Mouse (Mus musculus) limb, embryonic 10.5 days (tissue): Measurements from ENCODE around the gene Adipoq. TPM values are rescaled to one million over a fixed set of nuclear protein-coding genes. Genes with fewer than 3 reads are reported as not detected.
A peak's percentile ranks its signal among the peaks of the same experiment; 100 is the strongest.

Source experiments
- DNase-seq: peaks from one replicate; pipeline ENCODE4 v3.0.0-alpha.2; 2017; ENCODE audit warnings: low spot score
- H3K27ac ChIP-seq: fragments of 300-500 bp; sonication (generic); 2 replicates; pipeline ENCODE4 v1.5.1; 2016; ENCODE audit warnings: mild to moderate bottlenecking
- H3K27me3 ChIP-seq: fragments of 300-500 bp; sonication (generic); 2 replicates; pipeline ENCODE4 v1.6.1; 2016; ENCODE audit warnings: low read depth, mild to moderate bottlenecking; ENCODE audit not compliant: poor library complexity, severe bottlenecking
- H3K36me3 ChIP-seq: fragments of 300-500 bp; sonication (generic); 2 replicates; pipeline ENCODE4 v1.6.1; 2016; ENCODE audit warnings: mild to moderate bottlenecking, moderate library complexity
- H3K4me1 ChIP-seq: fragments of 300-500 bp; sonication (generic); 2 replicates; pipeline ENCODE4 v1.6.1; 2016
- H3K4me3 ChIP-seq: fragments of 300-500 bp; sonication (generic); 2 replicates; pipeline ENCODE4 v1.5.1; 2016; ENCODE audit warnings: mild to moderate bottlenecking, moderate library complexity
- H3K9me3 ChIP-seq: fragments of 300-500 bp; sonication (generic); replicated peaks from 2 replicates; pipeline ENCODE4 v1.6.1; 2016; ENCODE audit warnings: mild to moderate bottlenecking
- WGBS: fragments of 180-500 bp; shearing (Covaris S2); methylation state at CpG from one replicate; pipeline ENCODE4 v1.1.7; 2016; 5-methylcytosine and 5-hydroxymethylcytosine counted together
- polyA plus RNA-seq: library from polyadenylated mRNA; unstranded; fragments of >200 nt; fragmentation: Nextera tagmentation; extraction: Ambion mirVana; gene quantifications from 2 replicates; pipeline ENCODE4 v1.2.1, GENCODE M21; 2016

Gene Adipoq
- polyA plus RNA-seq, 1 experiment from 2014 or later, result not detected

- 93% methylated on average over 13 of the region's 13 CpGs for WGBS
- no peak for DNase-seq
Observed at GRCm38 (mm10) chr16:23157013-23157412, 10.7 kb downstream of the Adipoq start.

GRCm38 (mm10) chr16:23158292-23158691 is 12.0 kb downstream of the Adipoq start:
- no peaks in the 10 kb centered on the region for H3K4me1 ChIP-seq
- no peaks in the 10 kb centered on the region for H3K36me3 ChIP-seq
- no peaks in the 10 kb centered on the region for H3K27me3 ChIP-seq
- WGBS, result 93% methylated on average over 7 of the region's 7 CpGs
- no peak overlapping the region for H3K27ac ChIP-seq
- no peak overlapping the region for H3K4me3 ChIP-seq
- H3K9me3 ChIP-seq, result no peaks in the 10 kb centered on the region
- no peak for DNase-seq

More at GRCm38 (mm10) chr16:23157013-23157412, 10.7 kb downstream of the Adipoq start:
- Histone ChIP-seq H3K36me3 (no peaks in the 10 kb centered on the region), H3K27me3 (no peaks in the 10 kb centered on the region), H3K9me3 (no peaks in the 10 kb centered on the region), H3K4me1 (no peaks in the 10 kb centered on the region), H3K27ac (no peak overlapping the region), H3K4me3 (no peak overlapping the region)

- H3K27ac ChIP-seq, result no peak overlapping the region
- no peak overlapping the region for H3K4me3 ChIP-seq
- no peak for DNase-seq
- no peaks in the 10 kb centered on the region for H3K9me3 ChIP-seq
- no peaks in the 10 kb centered on the region for H3K27me3 ChIP-seq
- H3K36me3 ChIP-seq, result no peaks in the 10 kb centered on the region
- 72% methylated on average over 2 of the region's 2 CpGs for WGBS
- no peaks in the 10 kb centered on the region for H3K4me1 ChIP-seq
Observed at GRCm38 (mm10) chr16:23158957-23159356, 12.6 kb downstream of the Adipoq start.

GRCm38 (mm10) chr16:23159749-23160148 is 13.4 kb downstream of the Adipoq start:
- Histone ChIP-seq H3K27ac (no peak overlapping the region), H3K9me3 (no peaks in the 10 kb centered on the region), H3K36me3 (no peaks in the 10 kb centered on the region), H3K27me3 (no peaks in the 10 kb centered on the region), H3K4me1 (no peaks in the 10 kb centered on the region), H3K4me3 (no peak overlapping the region)
- WGBS, result 75% methylated on average over 2 of the region's 2 CpGs
- no peak for DNase-seq

DNA sequence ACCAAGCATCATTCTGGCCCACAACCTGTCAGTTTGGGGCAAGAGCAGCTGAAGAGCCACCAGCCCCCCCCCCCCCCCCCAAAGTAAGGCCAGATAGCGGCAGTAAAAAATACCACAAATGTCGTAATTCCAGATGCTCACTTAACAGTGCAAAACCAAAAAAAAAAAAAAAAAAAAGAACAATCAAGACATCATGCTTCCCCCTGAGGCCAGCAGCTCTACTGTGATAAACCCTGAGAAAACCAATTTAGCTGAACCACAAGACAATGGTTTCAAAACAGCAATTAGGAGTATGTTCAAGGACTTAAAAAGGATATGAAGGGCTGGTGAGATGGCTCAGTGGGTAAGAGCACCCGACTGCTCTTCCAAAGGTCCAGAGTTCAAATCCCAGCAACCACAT is 15.8 kb downstream of the Adipoq start:
- Histone ChIP-seq H3K4me3 (no peak overlapping the region), H3K9me3 (no peaks in the 10 kb centered on the region), H3K4me1 (no peaks in the 10 kb centered on the region), H3K27me3 (no peaks in the 10 kb centered on the region), H3K27ac (no peak overlapping the region), H3K36me3 (no peaks in the 10 kb centered on the region)
- no peak for DNase-seq
- 92% methylated on average over 3 of the region's 3 CpGs for WGBS

DNA sequence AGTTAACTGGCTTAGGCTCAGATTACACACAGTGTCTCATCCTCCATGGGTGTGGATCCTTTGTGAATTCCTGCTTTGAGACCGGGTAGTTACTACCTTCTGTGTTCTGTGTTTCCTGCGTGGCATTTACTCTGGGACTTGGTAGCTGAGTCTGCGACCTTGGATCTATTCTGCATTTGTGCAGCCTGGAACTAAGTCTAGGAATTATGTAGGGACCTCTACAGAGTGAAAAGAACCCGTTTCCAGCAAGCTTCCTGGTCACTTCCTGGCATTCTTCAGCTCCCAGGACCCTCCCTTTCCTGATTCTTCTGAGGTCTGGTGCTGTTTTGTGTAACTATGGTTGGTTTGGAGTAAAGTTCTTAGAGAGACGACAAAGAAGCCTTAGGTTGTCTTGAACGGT is 18.1 kb downstream of the Adipoq start:
- Histone ChIP-seq H3K4me1 (no peaks in the 10 kb centered on the region), H3K36me3 (no peaks in the 10 kb centered on the region), H3K9me3 (no peaks in the 10 kb centered on the region), H3K27me3 (no peaks in the 10 kb centered on the region), H3K27ac (peak overlapping the region; percentile 26; the same call in 1 of the 2 replicates), H3K4me3 (no peak overlapping the region)
- no peak for DNase-seq
- 80% methylated on average over 6 of the region's 6 CpGs for WGBS

DNA sequence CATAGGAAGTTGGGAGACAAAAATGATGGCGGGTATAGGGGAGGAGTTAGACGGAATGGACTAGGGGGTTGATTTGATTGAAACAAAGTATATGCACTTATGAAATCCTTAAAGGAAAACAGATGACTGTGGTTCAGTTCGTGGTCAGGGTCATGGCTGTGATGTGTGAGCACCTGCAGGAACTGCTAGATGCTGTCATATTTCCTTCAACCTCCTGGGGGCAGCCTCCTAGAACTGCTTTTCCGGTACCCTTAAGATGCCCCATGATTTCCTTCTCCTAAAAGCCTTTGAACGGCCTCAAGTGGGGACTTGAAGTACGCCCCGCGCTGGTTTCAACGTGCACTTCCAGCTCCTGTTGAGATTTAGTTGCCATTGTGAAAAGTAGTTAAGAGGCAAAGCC is 19.1 kb downstream of the Adipoq start:
- H3K36me3 ChIP-seq, result no peaks in the 10 kb centered on the region
- no peaks in the 10 kb centered on the region for H3K27me3 ChIP-seq
- no peaks in the 10 kb centered on the region for H3K9me3 ChIP-seq
- no peaks in the 10 kb centered on the region for H3K4me1 ChIP-seq
- H3K27ac ChIP-seq, result no peak overlapping the region
- no peak for DNase-seq
- WGBS, result 66% methylated on average over 9 of the region's 9 CpGs
- no peak overlapping the region for H3K4me3 ChIP-seq

- H3K9me3 ChIP-seq, result no peaks in the 10 kb centered on the region
- H3K36me3 ChIP-seq, result no peaks in the 10 kb centered on the region
- 94% methylated on average over 1 of the region's 1 CpGs for WGBS
- H3K4me1 ChIP-seq, result no peaks in the 10 kb centered on the region
- H3K27me3 ChIP-seq, result no peaks in the 10 kb centered on the region
- no peak overlapping the region for H3K4me3 ChIP-seq
- DNase-seq, result no peak
- H3K27ac ChIP-seq, result no peak overlapping the region
Observed at GRCm38 (mm10) chr16:23166646-23167045, 20.3 kb downstream of the Adipoq start.

- 74% methylated on average over 5 of the region's 5 CpGs for WGBS
- Histone ChIP-seq H3K9me3 (no peaks in the 10 kb centered on the region), H3K27me3 (no peaks in the 10 kb centered on the region), H3K36me3 (no peaks in the 10 kb centered on the region), H3K4me3 (no peak overlapping the region), H3K4me1 (no peaks in the 10 kb centered on the region), H3K27ac (no peak overlapping the region)
- no peak for DNase-seq
Observed at GRCm38 (mm10) chr16:23167079-23167478, 20.7 kb downstream of the Adipoq start.

DNA sequence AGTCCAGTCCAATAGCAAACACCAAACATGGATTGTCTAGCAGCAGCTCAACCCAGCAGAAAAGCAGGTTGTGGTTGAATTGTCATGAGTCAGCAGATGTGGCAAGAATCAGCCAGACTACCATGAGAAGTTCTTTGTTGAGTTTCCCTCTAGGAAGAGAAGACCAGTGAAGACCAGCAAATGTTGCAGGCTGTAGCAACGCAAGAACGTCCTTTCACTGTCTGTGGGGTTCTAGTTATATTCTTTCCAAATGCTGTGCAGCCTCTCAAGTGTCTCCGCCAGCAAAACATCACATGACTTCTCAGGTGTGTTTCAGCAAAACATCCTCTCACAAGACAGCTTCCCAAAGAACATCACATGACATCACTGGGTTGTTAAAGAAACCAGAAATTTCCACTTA is 24.5 kb downstream of the Adipoq start:
- WGBS, result 92% methylated on average over 3 of the region's 3 CpGs
- Histone ChIP-seq H3K27me3 (no peaks in the 10 kb centered on the region), H3K36me3 (no peaks in the 10 kb centered on the region), H3K4me1 (no peaks in the 10 kb centered on the region), H3K4me3 (no peak overlapping the region), H3K9me3 (no peaks in the 10 kb centered on the region), H3K27ac (no peak overlapping the region)
- no peak for DNase-seq

- no peak overlapping the region for H3K27ac ChIP-seq
- WGBS, result 92% methylated on average over 5 of the region's 5 CpGs
- no peaks in the 10 kb centered on the region for H3K27me3 ChIP-seq
- no peak overlapping the region for H3K4me3 ChIP-seq
- no peaks in the 10 kb centered on the region for H3K36me3 ChIP-seq
- DNase-seq, result no peak
- no peaks in the 10 kb centered on the region for H3K9me3 ChIP-seq
- no peaks in the 10 kb centered on the region for H3K4me1 ChIP-seq
Observed at GRCm38 (mm10) chr16:23173904-23174303, 27.6 kb downstream of the Adipoq start.

GRCm38 (mm10) chr16:23174855-23175254 is 28.5 kb downstream of the Adipoq start:
- H3K4me1 ChIP-seq, result no peaks in the 10 kb centered on the region
- H3K9me3 ChIP-seq, result no peaks in the 10 kb centered on the region
- 91% methylated on average over 5 of the region's 5 CpGs for WGBS
- no peak for DNase-seq
- no peaks in the 10 kb centered on the region for H3K27me3 ChIP-seq
- no peak overlapping the region for H3K27ac ChIP-seq
- no peak overlapping the region for H3K4me3 ChIP-seq
- H3K36me3 ChIP-seq, result no peaks in the 10 kb centered on the region

DNA sequence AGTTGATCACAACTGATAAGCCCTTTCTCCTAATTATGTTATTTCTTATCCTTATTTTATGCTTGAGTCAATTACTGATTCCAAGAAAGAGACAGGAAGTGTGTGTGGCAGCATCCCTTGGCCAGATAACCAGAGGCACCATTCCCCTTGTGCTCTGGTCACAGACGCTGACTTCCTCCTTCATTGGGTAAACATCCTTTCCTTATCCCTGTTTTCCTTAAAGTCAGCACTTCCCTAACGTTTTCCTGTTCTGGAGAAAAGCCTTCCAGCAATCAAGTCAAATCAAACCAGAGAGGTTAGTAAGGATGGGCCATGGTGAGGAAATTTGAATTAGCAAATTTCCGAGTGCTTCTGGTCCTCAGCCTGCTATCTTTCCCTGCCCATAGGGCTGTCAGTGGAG is 29.6 kb downstream of the Adipoq start:
- DNase-seq, result no peak
- Histone ChIP-seq H3K9me3 (no peaks in the 10 kb centered on the region), H3K27me3 (no peaks in the 10 kb centered on the region), H3K27ac (no peak overlapping the region), H3K4me3 (no peak overlapping the region), H3K36me3 (no peaks in the 10 kb centered on the region), H3K4me1 (no peaks in the 10 kb centered on the region)
- WGBS, result 57% methylated on average over 3 of the region's 3 CpGs

DNA sequence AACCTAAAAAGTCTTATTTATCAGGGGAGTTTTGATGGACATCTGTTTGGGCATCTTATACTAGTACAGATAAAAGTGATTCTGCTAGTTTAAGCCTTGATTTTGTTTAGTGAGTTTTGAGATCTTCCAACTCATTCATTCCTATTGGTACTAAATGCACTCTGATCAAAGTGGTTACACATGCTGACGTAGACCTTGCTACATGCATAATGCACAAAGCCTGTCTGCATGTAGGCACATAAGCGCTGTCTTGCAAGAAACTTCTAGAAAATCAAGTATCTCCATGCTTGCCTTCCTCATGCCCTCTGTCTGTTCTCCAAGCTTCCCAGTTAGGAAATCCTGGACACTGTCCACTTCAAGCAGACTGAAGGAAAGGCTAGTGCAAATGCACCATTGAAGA is 31.5 kb downstream of the Adipoq start:
- no peak overlapping the region for H3K27ac ChIP-seq
- no peaks in the 10 kb centered on the region for H3K9me3 ChIP-seq
- H3K36me3 ChIP-seq, result no peaks in the 10 kb centered on the region
- DNase-seq, result no peak
- no peak overlapping the region for H3K4me3 ChIP-seq
- WGBS, result 91% methylated on average over 2 of the region's 2 CpGs
- no peaks in the 10 kb centered on the region for H3K27me3 ChIP-seq
- no peaks in the 10 kb centered on the region for H3K4me1 ChIP-seq
